Mouse (Mus musculus): Measurements from ENCODE around the gene Slmap. TPM values are rescaled to one million over a fixed set of nuclear protein-coding genes. Genes with fewer than 3 reads are reported as not detected.
"Not testable (repeated sequence)": the region's sequence is repeated elsewhere in the genome, so short reads cannot be mapped to it uniquely, and the experiment has no call there.

The Slmap gene
- total RNA-seq, 2 experiments from 2014 or later, result 111 to 113 TPM

DNA sequence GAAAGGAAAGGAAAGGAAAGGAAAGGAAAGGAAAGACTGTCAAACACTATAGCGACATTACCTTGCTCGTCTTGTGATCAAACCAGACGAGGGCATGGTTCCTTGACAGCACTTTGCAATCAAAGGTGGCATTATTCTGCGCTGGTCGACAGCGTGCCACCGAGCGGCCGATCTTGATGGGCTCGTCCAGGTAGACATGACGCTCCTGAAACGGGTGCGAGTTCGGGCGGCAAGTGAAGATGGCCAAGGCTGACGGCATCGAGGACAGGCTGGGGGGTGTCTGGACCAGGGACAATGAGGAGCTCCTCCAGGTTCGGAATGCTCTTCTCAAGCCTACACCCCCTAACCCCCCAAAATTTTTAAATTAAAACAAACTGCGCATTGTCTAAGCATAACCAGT lies 1.5 kb downstream of the Slmap start:
- no peak for DNase-seq

DNA sequence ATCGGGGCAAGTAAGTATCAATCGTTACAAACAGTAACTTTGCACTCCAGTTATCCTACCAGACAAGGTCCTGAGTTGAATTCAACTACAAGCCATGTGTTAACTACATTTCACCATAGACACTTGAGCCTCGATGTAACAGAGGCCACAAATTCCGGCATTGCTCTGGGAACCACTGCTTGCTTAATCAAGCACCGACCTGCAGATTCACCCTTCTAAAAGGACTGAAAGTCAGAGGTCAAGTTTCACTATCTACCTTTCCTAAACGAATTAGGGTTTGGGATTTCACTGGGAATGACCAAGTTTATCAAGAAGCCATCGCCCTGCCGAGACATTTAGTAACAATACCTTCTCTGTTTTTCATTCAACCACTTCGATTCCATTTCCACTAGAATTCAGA lies 2.0 kb downstream of the Slmap start:
- no peak for DNase-seq

DNA sequence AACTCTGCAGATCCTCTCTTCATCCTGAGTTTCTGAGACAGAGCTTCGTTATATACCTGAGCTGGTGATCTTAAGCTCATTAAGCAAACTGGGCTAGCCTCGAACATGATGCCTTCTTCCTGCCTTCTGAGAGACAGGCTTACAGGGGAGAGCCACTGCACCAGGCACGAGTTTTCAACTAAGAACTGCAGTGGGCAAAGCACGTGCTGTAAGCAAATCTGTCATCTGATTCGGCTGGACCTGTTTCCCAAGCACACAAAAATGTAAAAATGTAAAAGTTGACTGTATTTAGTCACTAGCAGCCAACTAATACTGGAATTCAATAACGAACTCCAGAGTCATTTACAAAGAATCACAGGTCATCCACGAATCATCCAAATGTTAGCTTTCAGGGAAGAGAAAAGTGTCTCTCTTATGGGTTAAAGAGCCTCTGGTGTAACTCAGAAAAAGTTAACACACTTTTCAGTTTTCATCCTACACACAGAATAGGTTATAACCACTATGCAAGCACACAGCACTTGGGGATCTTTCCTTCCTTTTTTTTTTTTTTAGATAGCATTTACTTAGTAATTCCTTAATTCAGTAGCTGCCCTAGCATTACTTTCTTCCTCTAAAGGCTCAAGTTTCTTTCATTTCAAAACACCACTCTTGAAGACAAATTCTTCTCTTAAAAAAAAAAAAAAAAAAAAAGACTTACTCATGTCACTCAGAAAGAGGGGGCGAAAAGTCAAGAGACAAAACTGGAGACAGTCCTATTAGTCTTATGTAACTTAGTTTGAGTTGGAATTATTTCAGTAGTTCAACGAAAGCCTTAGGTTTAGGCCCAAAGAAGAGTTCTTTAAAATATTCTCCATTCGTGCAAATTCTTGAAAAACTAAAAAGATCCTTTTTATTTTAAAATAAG lies 3.1 kb downstream of the Slmap start:
- DNase-seq, result no peak

DNA sequence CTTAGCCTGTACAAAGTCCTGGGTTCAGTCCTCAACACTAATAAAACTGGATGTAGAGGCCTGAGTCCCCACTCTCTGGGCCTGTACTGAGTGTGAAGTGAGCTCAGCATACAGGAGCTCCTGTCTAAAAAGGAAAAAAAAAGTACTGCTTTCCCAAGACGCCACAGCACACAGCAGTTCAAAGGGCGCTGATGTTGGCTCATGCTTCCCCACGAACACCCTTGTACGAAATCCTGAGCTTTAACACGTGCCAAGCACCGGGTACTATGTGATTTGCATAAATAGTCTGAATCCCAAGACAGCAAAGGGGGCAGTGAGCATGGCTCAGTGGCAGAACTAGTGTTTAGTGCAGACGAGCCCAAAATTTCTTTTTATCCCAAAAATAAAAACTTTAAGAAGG lies 4.4 kb downstream of the Slmap start:
- DNase-seq, result no peak

DNA sequence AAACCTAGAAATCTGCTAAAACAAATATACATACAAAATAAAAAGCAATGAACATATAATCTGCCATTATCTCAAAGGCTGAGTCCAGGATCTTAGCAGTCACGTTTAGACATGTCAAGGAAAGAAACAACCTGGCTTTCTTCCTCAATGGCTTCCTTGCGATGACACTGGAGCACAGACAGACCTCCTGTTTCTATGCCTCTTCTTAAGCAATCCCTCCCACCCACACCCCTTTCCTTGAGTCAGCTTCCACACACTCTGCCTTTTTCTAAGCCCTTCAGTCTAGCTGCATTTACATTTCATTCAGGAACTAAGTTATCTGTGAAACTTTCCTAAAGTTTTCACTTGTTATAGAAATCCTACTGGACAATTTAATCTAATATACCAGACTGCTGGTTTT lies 6.4 kb downstream of the Slmap start:
- DNase-seq, result no peak

DNA sequence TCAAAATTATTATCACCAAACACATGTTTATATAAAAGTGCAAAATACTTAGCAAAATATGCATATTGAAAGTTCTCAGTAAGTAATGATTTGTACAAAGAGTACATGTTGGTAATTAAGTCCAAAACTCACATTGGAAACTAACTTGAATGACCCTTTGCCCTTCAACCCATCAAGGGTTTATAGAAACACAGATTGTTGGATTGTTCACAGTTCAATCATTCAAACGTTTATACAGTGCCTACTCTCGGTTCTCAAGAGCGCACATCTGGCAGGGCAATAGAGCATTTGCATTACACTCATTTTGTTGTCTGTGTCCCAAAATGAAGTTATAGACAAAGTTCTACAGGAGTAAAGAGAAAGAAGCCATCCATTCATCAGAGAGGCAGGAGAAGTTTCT lies 8.8 kb downstream of the Slmap start:
- DNase-seq, result no peak

DNA sequence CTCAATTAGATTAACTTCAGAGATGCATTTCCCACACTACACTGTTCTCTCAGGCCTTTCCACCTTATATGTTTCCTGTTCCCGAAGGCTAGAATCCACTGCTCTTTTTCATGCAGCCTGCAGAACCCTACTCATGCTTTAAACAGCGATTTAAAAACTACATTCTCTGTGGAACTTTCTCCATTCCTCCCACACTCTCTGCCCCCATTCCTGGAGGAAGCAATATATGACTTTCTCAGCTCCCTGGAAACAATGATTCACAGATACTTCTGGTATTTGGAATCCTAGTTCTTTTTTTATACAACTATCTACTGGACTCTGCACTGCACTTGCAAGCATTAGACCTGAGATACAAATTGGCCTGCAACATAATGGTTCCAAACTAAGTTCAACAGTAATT lies 11.6 kb downstream of the Slmap start:
- no peak for DNase-seq

DNA sequence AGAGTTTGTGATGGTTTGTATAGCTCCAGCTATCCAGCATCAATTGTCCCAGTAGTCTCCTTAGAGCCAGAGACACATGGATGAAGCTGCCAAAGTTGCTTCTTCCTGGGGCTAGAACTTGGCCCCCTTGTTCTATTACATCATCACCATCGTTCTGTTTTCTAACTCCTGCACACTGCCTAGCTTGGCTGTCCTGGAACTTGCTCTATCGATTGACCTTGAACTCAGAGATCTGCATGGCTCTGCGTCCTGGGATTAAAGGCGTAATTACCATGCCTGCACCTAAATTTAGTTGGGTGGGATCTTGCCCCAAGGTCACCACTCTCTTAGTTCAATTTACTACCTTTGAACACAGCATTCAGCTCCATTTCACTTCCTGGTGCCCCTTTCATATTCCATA lies 14.9 kb downstream of the Slmap start:
- DNase-seq, result no peak

DNA sequence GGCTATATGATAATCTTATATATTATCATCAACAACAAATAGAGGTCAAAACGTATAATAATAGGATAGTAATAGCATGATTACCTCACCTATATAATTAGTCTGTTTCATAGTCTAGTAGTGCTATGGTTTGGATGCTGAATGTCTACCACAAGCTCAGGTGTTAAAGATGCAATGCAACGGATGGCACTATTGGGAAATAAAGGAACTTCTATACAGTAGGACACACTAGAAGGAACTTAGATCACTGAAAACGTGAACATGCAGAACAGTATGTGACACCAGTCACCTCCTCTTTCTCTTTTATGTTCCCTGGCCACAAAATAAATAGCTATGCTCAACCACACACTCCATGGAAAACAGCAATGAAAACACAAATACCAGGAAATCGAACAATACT lies 16.9 kb downstream of the Slmap start:
- no peak for DNase-seq

DNA sequence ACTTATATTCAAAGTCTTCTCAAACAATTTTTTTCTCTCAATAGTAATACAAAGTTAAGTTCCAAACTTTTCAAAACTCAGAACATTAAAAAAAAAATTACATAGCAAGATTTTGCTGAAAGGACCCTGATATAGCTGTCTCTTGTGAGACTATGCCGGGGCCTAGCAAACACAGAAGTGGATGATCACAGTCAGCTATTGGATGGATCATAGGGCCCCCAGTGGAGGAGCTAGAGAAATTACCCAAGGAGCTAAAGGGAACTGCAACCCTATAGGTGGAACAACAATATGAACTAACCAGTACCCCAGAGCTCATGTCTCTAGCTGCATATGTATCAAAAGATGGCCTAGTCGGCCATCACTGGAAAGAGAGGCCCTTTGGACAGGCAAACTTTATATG lies 18.5 kb downstream of the Slmap start:
- not testable (repeated sequence) for DNase-seq

DNA sequence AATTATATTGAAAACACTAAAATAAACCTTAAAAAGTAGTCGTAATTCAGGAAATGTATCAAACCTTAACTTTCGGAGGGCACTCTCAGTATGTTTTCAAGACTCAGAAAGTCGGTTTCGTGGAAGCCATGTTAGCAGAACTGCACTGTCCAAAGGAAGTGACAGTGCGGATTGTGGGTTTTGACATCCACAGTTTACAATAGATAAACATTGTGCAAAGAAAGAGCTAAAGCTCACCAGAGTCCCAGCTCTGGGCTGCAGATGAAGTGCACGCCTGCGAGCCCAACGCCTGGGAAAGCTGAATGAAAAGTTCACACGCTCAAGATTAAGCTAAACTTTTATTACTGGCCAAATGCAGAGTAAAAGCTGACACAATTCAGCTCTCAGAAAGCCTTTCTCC lies 18.9 kb downstream of the Slmap start:
- no peak for DNase-seq

DNA sequence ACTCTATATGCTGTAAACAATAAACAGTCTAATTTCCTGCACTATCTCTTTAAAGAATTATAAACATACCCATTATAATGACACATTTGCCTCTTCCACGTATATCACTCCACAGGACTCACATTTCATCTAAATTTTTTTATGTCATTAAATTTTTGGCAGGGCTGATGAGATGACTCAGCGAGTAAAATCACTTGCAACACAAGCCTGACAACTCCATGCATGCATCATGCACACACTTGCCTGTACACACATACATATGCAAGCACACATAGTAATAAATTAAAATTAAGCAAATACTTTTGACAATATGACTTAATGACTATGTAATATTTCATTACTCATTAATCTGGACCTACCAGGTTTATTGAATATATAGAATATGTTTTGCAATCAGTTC lies 24.2 kb downstream of the Slmap start:
- no peak for DNase-seq

DNA sequence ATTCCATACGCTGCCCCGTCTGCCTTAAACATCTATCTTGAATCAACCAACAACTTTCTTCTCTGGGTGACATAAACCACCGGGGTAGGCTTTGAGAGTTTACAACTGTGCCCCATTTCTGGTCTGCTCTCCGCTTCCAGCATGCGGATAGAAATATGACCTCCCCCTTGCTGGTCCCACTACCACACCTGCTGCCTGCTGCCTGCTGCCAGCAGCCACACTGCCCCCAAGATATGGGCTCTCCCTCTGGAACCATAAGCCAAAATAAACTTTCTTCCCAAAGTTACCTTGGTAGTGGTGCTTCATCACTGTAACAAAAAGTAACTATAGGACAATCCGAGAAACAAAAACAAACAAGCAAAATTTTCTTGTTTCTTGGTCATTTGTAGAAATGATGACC lies 26.6 kb downstream of the Slmap start:
- DNase-seq, result no peak

DNA sequence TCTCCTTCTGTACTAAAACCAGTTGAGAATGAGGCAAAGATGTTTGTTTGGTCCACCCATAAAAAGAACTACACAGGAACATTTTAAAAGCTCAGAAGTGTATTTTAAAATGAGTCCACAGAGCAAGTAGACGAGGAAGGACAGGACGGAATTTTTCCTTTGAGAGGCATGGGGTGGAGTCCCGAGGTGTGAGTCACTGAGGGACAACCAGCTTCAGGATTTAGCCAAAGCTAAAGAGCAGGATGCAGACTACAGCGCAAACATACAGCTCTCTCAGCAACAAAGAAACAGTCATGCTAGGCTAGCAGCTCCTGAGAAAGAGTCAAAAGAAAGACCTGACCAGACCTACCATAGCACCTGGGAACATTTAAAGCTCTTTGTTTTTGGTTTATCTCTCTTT lies 27.4 kb downstream of the Slmap start:
- DNase-seq, result no peak

DNA sequence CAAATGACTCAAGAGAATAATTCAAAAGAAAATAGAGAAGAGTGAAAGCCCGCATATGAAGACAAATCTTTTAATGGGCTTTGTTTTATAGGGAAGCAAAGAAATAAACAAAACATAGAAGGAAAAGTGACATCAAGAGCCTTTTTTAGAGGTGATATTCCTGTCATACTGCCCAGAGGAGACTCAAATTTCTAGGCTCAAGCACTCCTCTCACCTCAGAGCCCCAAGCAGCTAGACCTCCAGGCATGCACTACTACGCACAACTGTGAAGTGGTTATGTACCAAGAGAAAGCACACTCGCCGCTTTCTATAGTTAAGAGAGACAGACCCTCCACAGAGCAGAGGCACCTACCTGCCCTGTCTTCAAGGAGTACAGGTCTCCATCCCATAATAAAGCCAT lies 30.2 kb downstream of the Slmap start:
- no peak for DNase-seq

DNA sequence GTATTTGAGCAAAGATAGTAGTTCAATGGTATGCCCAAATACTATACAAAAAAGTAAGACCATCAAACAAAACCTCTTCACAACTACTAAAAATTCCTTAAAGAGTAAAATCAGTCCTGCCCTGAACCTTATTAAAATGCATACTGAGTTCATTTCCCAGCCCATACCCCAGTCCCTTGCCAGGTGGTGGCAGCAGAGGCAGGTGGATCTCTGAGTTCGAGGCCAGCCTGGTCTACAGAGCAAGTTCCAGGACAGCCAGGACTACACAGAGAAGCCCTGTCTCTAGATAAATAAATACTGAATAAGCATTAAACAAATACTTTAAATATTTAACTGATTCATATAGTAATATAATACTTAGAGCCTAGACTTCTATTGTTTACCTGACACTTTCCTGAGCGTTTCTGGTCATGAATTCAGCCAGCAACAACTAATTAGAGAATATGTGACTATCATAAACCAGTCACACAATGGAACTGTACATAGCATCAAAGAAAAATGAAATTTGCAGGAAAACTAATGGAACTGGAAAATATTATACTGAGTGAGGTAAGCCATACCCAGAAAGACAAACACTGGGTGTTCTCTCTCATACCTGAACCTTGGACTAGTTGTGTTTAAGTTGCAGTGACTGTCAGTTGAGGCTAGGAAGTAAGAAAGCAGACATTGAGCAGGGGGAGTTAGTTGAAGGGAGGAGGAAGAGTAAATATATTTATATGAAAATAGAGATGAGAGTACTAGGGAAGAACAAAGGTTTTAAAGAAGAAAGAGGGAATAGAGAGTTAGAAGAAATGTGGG lies 34.4 kb downstream of the Slmap start:
- no peak for DNase-seq

DNA sequence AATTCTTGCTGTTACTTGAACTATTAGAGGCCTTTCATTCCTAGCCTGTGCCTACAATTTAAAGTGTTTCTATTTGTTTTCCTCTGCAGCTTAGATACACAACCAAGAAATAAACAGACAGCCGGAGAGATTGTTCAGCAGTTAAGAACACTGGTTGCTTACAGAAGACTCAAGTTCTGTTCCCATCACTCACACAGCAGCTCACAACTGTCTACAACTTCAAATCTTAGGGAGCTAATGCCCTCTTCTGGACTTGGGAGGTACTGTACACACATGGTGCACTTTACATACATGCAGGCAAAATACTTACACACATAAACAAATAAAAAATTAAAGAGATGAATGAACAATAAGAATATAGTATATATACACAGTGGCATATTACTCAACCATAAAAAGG lies 39.7 kb downstream of the Slmap start:
- no peak for DNase-seq

DNA sequence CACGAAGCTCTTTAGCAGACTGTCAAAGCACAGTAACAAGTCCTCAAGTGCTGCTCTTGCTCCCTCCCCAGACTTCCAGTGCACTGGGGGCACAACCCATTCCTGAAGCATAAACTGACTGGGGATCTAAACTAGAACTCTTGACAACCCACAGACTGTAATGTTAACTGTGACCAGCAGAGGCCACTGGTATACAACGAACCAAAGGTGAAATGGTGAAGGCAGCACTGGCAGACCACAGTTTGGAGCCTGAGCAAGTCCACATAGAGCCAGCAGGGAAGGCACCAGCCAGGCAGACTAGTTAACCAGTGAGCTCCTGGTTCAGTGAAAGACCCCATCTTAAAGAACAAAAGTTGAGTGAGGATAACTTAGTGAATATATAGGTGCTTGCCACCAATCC lies 43.6 kb downstream of the Slmap start:
- peak; percentile 67 for DNase-seq

DNA sequence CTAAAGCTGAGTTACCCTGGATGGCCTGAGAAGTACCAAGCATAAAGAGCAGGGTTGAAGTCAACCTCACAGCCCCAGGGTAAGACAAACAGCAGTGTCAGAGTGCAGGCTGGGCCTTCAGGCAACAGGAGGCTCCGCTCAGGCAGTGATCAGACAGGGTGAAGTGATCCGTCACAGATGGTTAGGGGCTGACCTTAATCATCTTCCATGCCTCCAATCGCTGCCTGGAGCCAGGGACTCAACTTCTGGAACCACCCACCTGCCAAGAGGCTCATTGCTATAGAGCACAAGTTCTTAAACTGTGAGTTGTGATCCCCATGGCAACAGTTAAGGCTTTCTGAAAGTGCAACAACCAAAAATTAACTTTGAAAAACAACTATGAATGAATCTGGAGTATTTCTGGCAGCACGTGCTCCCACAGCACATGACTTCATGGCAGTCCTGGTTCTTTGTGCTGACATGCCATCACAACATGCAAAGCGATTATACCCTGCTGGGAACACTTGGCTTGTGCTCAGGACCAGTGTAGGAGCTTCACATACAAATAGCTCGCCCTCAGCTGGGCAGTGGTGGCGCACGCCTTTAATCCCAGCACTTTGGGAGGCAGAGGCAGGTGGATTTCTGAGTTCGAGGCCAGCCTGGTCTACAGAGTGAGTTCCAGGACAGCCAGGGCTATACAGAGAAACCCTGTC lies 46.3 kb downstream of the Slmap start:
- no peak for DNase-seq

DNA sequence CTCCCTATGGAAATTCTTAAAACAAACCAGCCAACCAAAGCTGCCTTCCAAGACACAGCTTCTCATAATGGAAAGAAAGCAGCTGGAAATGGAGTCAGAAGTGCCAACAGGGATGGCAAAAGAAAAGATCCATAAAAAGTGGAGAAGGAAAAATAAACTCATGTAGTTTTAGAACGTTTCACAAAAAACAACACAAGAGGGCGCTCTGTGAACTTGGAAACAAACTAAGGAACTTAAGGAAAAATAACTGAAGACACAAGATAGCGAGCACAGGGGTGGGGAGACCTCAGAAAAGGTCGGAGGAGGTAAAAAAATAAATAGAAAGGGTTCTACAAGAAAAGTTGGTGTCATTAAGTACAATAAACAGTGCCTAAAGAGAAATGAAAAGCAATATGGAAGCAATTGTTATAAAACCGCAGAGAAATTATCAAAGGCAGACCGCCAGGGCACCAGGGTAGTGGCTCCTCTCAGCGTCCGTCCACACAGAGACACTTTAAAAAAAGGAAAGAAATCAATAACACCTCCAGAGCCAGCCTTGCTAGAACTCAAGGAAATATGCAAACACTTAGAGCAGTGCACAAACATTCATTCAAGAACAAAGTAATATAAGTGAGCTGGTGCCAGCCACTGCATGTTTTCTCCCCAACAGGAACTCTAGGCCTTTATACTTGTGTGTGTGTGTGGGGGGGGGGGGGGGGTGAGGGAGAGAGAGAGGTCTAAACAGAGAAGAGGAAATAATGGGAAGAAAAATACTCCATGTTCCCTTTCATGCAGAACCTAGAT lies 48.1 kb downstream of the Slmap start:
- DNase-seq, result no peak

DNA sequence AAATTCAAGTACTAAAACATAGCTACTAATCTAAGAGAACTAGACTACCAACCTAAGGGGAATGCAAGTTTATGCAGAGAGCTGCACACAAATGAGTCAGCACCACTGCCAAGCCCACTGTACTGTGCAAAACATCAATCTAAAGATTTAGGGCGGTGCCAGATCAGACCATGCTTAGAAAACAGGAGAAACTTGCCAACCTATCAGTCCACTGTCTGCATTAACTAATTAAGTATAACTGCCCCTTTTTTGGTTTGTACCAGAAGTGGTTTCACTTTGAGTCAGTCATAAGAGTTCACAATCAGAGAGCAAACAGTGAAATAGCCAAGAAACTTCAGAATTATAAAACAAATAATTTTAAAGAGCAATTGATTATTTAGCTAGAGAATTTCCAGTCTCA lies 53.3 kb downstream of the Slmap start:
- DNase-seq, result no peak

DNA sequence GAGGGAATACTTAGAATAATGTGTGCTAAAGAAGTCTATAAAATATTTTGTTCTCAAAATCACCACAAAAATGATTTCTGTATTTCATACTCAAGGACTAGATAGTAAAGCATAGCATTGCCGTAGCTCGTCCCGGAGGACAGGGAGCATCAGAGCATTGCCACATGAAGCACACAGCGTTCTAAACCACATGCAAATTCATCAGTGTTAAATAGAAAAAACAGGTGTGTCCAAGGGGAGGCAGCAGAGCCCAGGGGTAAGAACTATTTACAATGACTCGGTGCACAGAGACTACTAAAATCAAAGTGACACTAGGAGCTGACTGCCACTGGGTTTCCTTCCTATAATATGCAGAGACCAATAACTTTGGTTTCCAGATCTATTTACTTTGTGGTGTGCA lies 57.0 kb downstream of the Slmap start:
- no peak for DNase-seq

Data from gastrocnemius, postnatal 10 days (tissue).